Mouse (Mus musculus) limb, embryonic 14.5 days (tissue): Measurements from ENCODE around the gene Oas1g. TPM values are rescaled to one million over a fixed set of nuclear protein-coding genes. Genes with fewer than 3 reads are reported as not detected.

Source experiments
- ATAC-seq: fragments of 200-750 bp; cut with Nextera tagmentation; 2 replicates; pipeline ENCODE4 v1.8.0; 2017; ENCODE audit warnings: low read depth, moderate number of reproducible peaks, moderate TSS enrichment; ENCODE audit not compliant: low FRiP score
- DNase-seq: peaks from one replicate; pipeline ENCODE4 v3.0.0-alpha.2; 2015; ENCODE audit warnings: low spot score
- H3K27ac ChIP-seq: fragments of 300-500 bp; sonication (generic); replicated peaks from 2 replicates; pipeline ENCODE4 v1.5.1; 2014; ENCODE audit warnings: low read depth, mild to moderate bottlenecking, low read length, moderate library complexity, mixed read lengths
- H3K27me3 ChIP-seq: fragments of 300-500 bp; sonication (generic); 2 replicates; pipeline ENCODE4 v1.6.1; 2014; ENCODE audit warnings: low read length, mixed read lengths; ENCODE audit not compliant: control insufficient read depth, insufficient read depth
- H3K36me3 ChIP-seq: fragments of 300-500 bp; sonication (generic); 2 replicates; pipeline ENCODE4 v1.6.1; 2014; ENCODE audit warnings: mild to moderate bottlenecking, low read length, moderate library complexity, mixed read lengths; ENCODE audit not compliant: control insufficient read depth, insufficient read depth
- H3K4me1 ChIP-seq: fragments of 300-500 bp; sonication (generic); 2 replicates; pipeline ENCODE4 v1.6.1; 2014; ENCODE audit warnings: antibody characterized with exemption, low read length, mixed read lengths; ENCODE audit not compliant: control insufficient read depth, insufficient read depth
- H3K4me2 ChIP-seq: fragments of 300-500 bp; sonication (generic); replicated peaks from 2 replicates; pipeline ENCODE4 v1.6.1; 2014; ENCODE audit warnings: low read depth, mild to moderate bottlenecking, low read length, moderate library complexity; ENCODE audit not compliant: severe bottlenecking
- H3K4me3 ChIP-seq: fragments of 300-500 bp; sonication (generic); replicated peaks from 2 replicates; pipeline ENCODE4 v1.5.1; 2014; ENCODE audit warnings: low read length
- H3K9ac ChIP-seq: fragments of 300-500 bp; sonication (generic); 2 replicates; pipeline ENCODE4 v1.6.1; 2014; ENCODE audit warnings: mild to moderate bottlenecking, low read depth, low read length, moderate library complexity; ENCODE audit not compliant: severe bottlenecking
- H3K9me3 ChIP-seq: fragments of 300-500 bp; sonication (generic); 2 replicates; pipeline ENCODE4 v1.6.1; 2016; ENCODE audit warnings: low read length; ENCODE audit not compliant: control insufficient read depth
- POLR2A ChIP-seq: fragments of 200-500 bp; IDR thresholded peaks from 2 replicates; pipeline ENCODE4 v1.8.0; 2012; ENCODE audit warnings: inconsistent platforms, mild to moderate bottlenecking, moderate library complexity, borderline replicate concordance; ENCODE audit not compliant: insufficient read depth, insufficient read length; ENCODE audit errors: extremely low read depth
- WGBS: fragments of 180-500 bp; shearing (Covaris S2); extraction: QIAGEN DNeasy Blood & Tissue Kit; methylation state at CpG from one replicate; pipeline ENCODE4 v1.1.7; 2014; 5-methylcytosine and 5-hydroxymethylcytosine counted together
- microRNA-seq: library from miRNA; unstranded; fragments of <30 nt; microRNA quantifications from one replicate; pipeline ENCODE4, GENCODE M21; 2016
- polyA plus RNA-seq, 2 experiments: library from polyadenylated mRNA; depleted of rRNA in 1 of 2; stranded (reverse) in 1 of 2; unstranded in 1 of 2; fragments of >200 nt; fragmentation: Nextera tagmentation in 1 of 2; extraction: Ambion mirVana in 1 of 2; gene quantifications; 2 replicates each; pipeline versions ENCODE4 v1.2.1 to v1.2.3; 2012 to 2014

The Oas1g gene
- polyA plus RNA-seq, 2 experiments: 0.72 TPM; not detected in 1

- WGBS: 84% methylated on average over 4 of the region's 4 CpGs
- Histone ChIP-seq H3K4me3 (no peak overlapping the region), H3K27ac (no peak overlapping the region), H3K9ac (no peak overlapping the region), H3K4me2 (no peak overlapping the region), H3K4me1 (no peaks in the 10 kb centered on the region), H3K36me3 (no peaks in the 10 kb centered on the region), H3K9me3 (no peaks in the 10 kb centered on the region), H3K27me3 (0 out of 2 replicates have a peak, but pooled peaks cover 7% of the 10 kb centered on the region)
- DNase-seq: no peak
- TF ChIP-seq POLR2A: no peak
- ATAC-seq: no peak
Measured at GRCm38 (mm10) chr5:120831031-120831430, 56.4 kb downstream of the Oas1g start.

Small RNA genes within 50 kb of the gene (microRNA-seq; reads per million reads assigned to microRNA genes)
- gene Gm22907: not detected

Other genes starting within 250 kb of the Oas1g start
- 0.19 and 0.32 TPM in 2 replicates for gene Rasal1, start 238.8 kb downstream of the Oas1g start, polyA plus RNA-seq (2012; rRNA removed)
- gene Rasal1, start 238.8 kb downstream of the Oas1g start, polyA plus RNA-seq (2014; fragmentation: Nextera tagmentation; extraction: Ambion mirVana): 0.17 and 1.0 TPM in 2 replicates
- gene Dtx1, start 175.7 kb downstream of the Oas1g start, polyA plus RNA-seq (2012; rRNA removed): 11.1 and 14.7 TPM in 2 replicates
- gene Dtx1, start 175.7 kb downstream of the Oas1g start, polyA plus RNA-seq (2014; fragmentation: Nextera tagmentation; extraction: Ambion mirVana): 3.9 and 5.5 TPM in 2 replicates
- 1.1 and 1.5 TPM in 2 replicates for gene Oas2, start 137.8 kb downstream of the Oas1g start, polyA plus RNA-seq (2012; rRNA removed)
- 0.23 and 0.75 TPM in 2 replicates for gene Oas2, start 137.8 kb downstream of the Oas1g start, polyA plus RNA-seq (2014; fragmentation: Nextera tagmentation; extraction: Ambion mirVana)
- 0.11 and 0.22 TPM in 2 replicates for gene Oas3, start 110.0 kb downstream of the Oas1g start, polyA plus RNA-seq (2012; rRNA removed)
- gene Oas3, start 110.0 kb downstream of the Oas1g start, polyA plus RNA-seq (2014; fragmentation: Nextera tagmentation; extraction: Ambion mirVana): 0.22 TPM in 1 of 2 replicates, not detected in the other
- gene Oas1e, start 92.1 kb downstream of the Oas1g start, polyA plus RNA-seq (2012; rRNA removed): not detected in 2 replicates
- gene Oas1e, start 92.1 kb downstream of the Oas1g start, polyA plus RNA-seq (2014; fragmentation: Nextera tagmentation; extraction: Ambion mirVana): not detected in 2 replicates
- gene Oas1c, start 75.1 kb downstream of the Oas1g start, polyA plus RNA-seq (2012; rRNA removed): 0.58 and 0.85 TPM in 2 replicates
- gene Oas1c, start 75.1 kb downstream of the Oas1g start, polyA plus RNA-seq (2014; fragmentation: Nextera tagmentation; extraction: Ambion mirVana): 0.10 and 0.19 TPM in 2 replicates
- not detected in 2 replicates for gene Oas1f, start 40.2 kb downstream of the Oas1g start, polyA plus RNA-seq (2012; rRNA removed)
- not detected in 2 replicates for gene Oas1f, start 40.2 kb downstream of the Oas1g start, polyA plus RNA-seq (2014; fragmentation: Nextera tagmentation; extraction: Ambion mirVana)
- not detected in 2 replicates for gene Oas1h, start 26.2 kb downstream of the Oas1g start, polyA plus RNA-seq (2012; rRNA removed)
- gene Oas1h, start 26.2 kb downstream of the Oas1g start, polyA plus RNA-seq (2014; fragmentation: Nextera tagmentation; extraction: Ambion mirVana): not detected in 2 replicates
- gene Oas1a, start 19.9 kb upstream of the Oas1g start, polyA plus RNA-seq (2012; rRNA removed): 1.5 and 2.0 TPM in 2 replicates
- gene Oas1a, start 19.9 kb upstream of the Oas1g start, polyA plus RNA-seq (2014; fragmentation: Nextera tagmentation; extraction: Ambion mirVana): 1.3 and 1.6 TPM in 2 replicates
- gene Oas1d, start 26.9 kb upstream of the Oas1g start, polyA plus RNA-seq (2012; rRNA removed): not detected in 2 replicates
- gene Oas1d, start 26.9 kb upstream of the Oas1g start, polyA plus RNA-seq (2014; fragmentation: Nextera tagmentation; extraction: Ambion mirVana): not detected in 2 replicates
- 0.10 and 0.17 TPM in 2 replicates for gene Rph3a, start 122.5 kb upstream of the Oas1g start, polyA plus RNA-seq (2012; rRNA removed)
- not detected in 2 replicates for gene Rph3a, start 122.5 kb upstream of the Oas1g start, polyA plus RNA-seq (2014; fragmentation: Nextera tagmentation; extraction: Ambion mirVana)